Mouse (Mus musculus) layer of hippocampus, postnatal 14 days (tissue): Measurements from ENCODE around the gene Klhl9. TPM values are rescaled to one million over a fixed set of nuclear protein-coding genes. Genes with fewer than 3 reads are reported as not detected.
"Not testable (repeated sequence)": the region's sequence is repeated elsewhere in the genome, so short reads cannot be mapped to it uniquely, and the experiment has no call there.

Source experiments
- DNase-seq, 2 experiments: peaks; one replicate each; pipeline ENCODE4 v3.0.0; 2021 to 2022; ENCODE audit warnings: low spot score in 2 of 2, mixed read lengths in 1 of 2
- long read RNA-seq, 2 experiments: library from polyadenylated mRNA; stranded (forward); transcript quantifications; one replicate each; pipeline ENCODE4 v2.0.0; 2021
- total RNA-seq, 2 experiments: library from RNA; stranded (reverse); gene quantifications; 2 replicates each; pipeline ENCODE4 v1.2.3; 2021

The Klhl9 gene
- total RNA-seq: 100 to 1,000 TPM; 105 to 106 TPM
- long read RNA-seq, experiment 1, full-length matches to known transcripts: 56 of 56 reads
- long read RNA-seq, experiment 1, partial matches to known transcripts: 0 of 56 reads
- long read RNA-seq, experiment 1, other reads (novel, unspliced or antisense): 0 of 56 reads
- long read RNA-seq, experiment 2, full-length matches to known transcripts: 61 of 61 reads
- long read RNA-seq, experiment 2, partial matches to known transcripts: 0 of 61 reads
- long read RNA-seq, experiment 2, other reads (novel, unspliced or antisense): 0 of 61 reads

- peak; percentile 88 to 94 for DNase-seq
Measured at GRCm38 (mm10) chr4:88721791-88722721, at the start of gene Klhl9, which contains the start of gene Gm26566. Gene Klhl9, minus strand, starts transcription at chr4:88722465. Gene Gm26566, plus strand, starts transcription at chr4:88721805.

- DNase-seq: peak in 1 of 2 experiments; percentile 21
Measured at GRCm38 (mm10) chr4:88763384-88764018, 41.2 kb upstream of the Klhl9 start.

GRCm38 (mm10) chr4:88762341-88762740 lies 40.1 kb upstream of the Klhl9 start:
- not testable (repeated sequence) for DNase-seq

- DNase-seq: peak; percentile 68 to 83
Measured at GRCm38 (mm10) chr4:88761776-88762175, 39.5 kb upstream of the Klhl9 start.

- DNase-seq: peak; percentile 21 to 58
Measured at GRCm38 (mm10) chr4:88760431-88760830, 38.2 kb upstream of the Klhl9 start.

DNA sequence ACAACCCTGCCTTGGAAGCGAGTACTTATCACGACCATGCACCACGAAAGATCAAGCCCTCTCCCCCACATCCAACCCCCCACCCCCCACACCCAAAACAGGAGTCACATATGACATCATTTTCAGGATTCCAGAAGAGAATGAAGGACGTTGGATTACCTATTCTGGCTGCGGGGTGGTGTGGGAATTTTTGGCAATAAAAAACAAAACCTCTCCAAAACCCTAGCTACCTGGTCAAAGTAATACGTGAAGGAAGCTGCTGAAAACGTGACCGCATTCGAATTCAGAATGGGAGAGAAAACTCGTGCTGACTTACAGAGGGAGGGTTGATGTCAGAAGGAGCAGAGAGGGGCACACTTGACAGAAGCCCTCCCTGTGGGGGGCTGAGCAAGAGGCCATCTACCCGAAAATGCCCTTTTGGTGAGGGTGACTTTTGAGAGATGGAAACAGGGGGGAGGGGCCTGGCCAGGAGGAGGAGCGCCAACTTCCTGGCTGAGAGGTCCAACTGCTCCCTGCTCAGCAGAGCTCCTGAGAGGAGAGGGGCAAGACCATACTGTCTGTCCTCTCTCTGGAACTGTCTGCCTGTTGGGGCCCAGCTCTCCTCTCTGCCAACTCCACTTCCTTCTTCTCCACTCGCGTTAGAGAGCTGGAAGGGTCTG lies 37.5 kb upstream of the Klhl9 start, which contains the start of gene Gm13283:
Gm13283 (plus strand) TSS at position 510 of the 659 bp plus-strand sequence.
- DNase-seq: peak; percentile 13 to 33

DNA sequence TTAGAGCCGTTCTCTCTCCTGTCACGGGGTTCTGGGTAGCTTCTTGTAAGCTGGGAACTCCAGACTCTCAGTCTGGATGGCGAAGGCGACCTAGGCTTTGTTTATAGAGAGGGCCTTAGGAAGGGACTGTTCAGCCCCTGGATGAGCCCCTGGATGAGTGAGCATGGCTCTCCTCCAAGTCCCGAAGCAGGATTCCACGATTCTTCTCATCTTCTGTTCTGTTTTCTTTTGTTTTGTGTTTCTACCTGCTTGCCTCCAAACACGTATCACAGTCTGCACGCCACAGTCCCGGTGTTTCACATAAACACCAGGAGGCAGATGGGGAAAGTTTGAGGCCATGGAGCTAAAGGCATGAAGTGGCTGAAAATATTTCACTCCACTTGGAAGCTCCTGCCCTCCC lies 36.5 kb upstream of the Klhl9 start:
- DNase-seq: not testable (repeated sequence)

DNA sequence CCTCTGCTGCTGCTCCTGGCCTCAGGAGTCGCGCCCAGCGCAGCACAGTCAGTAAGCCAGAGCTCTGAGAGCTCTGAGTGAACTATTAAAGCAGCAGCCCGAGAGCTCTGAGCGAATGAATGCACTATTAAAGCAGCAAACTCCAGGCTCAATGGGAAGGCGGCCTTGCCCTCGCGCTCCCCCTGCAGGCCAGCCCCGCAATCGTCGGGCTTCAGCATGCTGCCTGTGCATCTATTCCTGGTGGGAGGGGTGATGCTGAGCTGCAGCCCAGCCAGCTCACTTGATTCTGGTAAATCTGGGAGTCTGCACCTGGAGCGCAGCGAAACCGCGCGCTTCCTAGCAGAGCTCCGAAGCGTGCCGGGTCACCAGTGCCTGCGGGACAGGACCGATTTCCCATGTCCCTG lies 35.4 kb upstream of the Klhl9 start:
- peak; percentile 92 to 94 for DNase-seq

DNA sequence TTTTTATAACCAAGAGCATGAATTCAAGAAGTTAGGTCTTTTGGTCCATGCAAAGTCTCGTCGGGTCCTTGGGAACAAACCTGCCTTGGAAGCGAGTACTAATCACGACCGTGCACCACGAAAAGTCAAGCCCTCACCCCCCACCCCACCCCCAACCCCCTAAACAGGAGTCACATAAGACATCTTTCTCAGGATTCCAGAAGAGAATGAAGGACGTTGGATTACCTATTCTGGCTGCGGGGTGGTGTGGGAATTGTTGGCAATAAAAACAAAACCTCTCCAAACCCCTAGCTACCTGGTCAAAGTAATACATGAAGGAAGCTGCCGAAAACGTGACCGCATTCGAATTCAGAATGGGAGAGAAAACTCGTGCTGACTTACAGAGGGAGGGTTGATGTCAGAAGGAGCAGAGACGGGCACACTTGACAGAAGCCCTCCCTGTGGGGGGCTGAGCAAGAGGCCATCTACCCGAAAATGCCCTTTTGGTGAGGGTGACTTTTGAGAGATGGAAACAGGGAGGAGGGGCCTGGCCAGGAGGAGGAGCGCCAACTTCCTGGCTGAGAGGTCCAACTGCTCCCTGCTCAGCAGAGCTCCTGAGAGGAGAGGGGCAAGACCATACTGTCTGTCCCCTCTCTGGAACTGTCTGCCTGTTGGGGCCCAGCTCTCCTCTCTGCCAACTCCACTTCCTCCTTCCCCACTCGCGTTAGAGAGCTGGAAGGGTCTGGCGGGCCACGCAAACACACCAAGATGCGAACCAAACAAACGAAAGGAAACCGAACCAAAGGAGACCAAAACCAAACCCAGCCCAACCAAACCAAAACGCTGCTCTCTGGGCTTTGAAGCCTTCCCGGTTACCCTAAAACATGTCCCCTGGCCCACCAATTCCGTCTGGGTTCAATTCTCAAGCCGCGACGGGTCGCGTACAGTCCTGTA lies 34.6 kb upstream of the Klhl9 start:
- DNase-seq: not testable (repeated sequence)

GRCm38 (mm10) chr4:88754818-88755340 lies 32.6 kb upstream of the Klhl9 start, which contains the start of gene Gm13271:
Gene Gm13271, plus strand, starts transcription at chr4:88754868.
- peak; percentile 65 to 78 for DNase-seq

- DNase-seq: no peak
Measured at GRCm38 (mm10) chr4:88749926-88750325, 27.7 kb upstream of the Klhl9 start.

GRCm38 (mm10) chr4:88744207-88744606 lies 21.9 kb upstream of the Klhl9 start:
- no peak for DNase-seq

DNA sequence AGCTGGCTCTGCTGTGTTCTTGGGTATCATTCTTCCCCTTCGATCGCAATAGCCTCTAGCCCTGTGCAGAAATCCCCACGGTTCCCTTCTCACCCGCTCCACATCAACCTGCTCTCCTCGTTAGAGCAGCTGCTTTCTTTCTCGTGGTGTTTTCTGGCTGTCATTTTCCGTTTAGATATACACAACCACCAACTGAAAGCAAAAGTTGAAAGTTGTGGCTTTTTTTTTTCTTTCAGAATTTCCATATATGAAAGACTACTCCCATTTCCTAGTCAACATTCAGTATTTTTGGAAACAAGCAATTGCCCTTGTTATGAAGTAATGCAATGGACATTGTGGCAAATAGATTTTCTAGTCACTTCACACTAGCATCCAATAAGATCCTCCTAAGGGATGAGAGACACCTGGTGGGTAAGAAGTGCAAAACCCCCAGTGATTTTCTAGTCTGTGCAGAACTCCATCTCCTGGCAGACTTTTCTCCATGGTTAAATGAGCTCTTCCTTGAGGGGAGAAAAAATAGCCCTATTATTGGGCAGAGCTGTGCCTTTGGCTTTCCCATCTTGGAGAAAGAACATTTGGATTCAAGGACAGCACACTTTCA lies 20.6 kb upstream of the Klhl9 start:
- DNase-seq: no peak

DNA sequence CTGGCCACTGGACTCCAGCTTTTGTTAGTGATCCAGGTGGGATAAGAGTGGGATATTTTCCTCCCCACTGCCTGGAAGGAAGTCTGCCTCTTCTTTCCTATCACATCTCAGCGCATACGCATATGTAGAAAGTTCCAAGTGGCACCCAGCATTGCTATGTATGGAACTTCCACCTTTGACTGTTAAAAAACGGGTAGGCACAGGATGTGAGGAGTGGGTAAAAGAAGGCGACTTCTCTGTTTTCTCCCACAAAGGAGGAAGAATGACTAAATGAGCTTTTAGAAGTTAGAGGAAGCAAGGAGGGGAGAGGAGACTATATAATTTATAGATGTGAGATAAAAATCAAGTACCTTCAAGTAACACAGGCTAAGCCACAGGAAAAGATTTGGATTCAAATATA lies 19.2 kb upstream of the Klhl9 start:
- no peak for DNase-seq

DNA sequence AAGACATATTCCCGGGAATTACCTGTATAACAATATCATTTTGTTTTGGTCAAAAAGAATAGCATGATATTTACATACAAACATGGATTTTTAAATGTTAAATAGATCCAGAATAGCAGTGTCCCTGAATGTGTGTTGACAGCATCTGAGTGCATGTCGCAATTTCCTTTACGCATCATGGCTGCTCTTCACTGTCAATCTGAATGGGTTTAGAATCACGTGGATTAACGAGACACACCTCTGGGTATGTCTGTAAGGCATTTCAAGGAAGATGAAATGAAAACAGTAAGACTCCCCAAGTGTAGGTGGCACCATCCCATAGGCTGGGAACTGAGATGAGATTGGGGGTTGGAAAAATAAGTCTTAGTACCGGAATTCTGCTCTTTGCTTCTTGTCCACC lies 16.8 kb upstream of the Klhl9 start:
- DNase-seq: no peak

DNA sequence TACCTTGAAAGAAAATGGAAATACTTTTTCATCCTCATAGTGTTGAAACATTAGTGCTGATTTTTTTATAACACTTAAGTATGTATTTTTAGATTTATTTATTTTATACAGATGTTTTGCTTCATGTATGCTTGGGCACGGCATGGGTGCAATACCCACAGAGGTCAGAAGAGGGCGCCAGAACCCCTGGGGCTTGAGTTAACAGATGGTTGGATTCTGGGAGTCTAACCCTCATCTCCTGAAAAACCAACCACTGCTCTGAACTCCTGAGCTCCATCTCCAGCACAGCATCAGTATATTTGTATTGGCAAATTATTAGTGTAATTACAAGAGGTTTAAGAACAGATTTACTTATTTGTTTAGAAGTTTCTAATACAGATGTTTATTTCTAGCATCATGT lies 16.2 kb upstream of the Klhl9 start:
- peak; percentile 20 to 50 for DNase-seq

DNA sequence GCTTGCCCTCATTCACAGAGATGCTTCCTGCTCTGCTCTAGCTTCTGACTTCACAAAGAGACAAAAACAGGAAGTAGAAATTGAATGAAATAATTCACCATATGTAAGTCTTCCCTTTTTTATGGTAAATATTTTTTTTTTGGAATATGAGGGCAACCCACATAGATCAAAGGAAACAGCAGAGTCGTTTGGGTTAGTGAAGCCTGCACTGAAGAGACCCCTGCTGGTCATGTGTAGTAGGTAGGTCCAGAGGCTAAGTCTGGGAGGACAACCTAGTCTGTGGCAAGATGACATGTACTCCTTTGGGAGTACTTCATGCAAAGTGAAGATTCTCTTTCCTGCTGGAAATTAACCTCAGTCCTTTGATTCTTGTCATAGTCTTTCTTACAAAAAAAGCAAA lies 5.1 kb upstream of the Klhl9 start:
- DNase-seq: no peak

DNA sequence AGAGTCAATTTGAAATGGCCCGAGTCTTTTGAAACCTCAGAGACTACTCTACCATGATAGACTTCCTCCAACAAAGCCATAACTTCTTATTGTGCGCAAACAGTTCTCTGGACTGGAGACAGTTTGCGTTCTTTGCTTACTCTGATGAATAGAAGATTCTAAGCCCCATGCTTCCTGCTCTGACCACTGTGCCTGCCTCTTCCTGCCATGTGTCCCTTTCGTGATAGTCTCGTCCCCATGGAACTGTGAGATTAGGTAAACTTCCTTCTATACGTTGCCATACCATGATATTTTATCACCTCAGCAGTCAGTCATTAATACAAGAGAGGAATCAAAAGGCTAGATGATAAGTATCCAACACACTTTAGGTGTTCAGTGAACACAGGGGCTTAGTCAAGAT lies 4.5 kb upstream of the Klhl9 start:
- DNase-seq: no peak

DNA sequence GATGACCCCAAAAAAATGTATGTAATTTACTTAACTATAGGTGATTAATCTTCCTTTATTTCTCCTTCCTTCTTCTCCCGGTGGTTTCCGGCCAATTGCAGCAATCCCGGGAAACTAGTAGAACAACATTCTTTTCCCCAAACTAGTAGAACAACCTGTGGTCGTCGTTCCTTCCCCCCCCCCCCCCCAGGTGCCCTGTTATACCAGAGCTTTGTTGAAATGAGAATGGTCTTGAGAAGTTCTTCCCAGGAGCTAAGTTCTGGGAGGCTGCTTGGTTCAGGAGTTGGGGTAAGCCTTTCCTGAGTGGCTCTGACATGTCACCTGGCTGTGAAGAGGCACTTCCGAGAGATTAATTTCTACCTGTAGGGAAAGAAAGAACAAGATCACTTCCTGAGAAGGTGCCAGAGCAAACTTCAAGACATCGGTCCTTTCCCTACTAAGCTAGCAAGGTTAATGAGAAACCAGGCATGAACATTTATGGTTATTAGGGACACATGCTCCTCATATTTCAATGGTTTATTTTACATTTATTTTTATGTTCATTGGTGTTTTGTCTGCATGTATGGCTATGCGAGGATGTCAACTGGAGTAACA lies 1.3 kb upstream of the Klhl9 start:
- DNase-seq: no peak
